Mouse (Mus musculus) lung, postnatal 0 days (tissue): ENCODE results near the gene Gm20388.

ENCODE experiments used
- CTCF ChIP-seq: IDR thresholded peaks from 2 replicates; pipeline ENCODE4 v1.5.1; 2016; ENCODE audit warnings: antibody characterized with exemption, mild to moderate bottlenecking
- EP300 ChIP-seq: IDR thresholded peaks from 2 replicates; pipeline ENCODE4 v1.6.1; 2016; ENCODE audit warnings: antibody characterized with exemption, mild to moderate bottlenecking, control low read depth

GRCm38 (mm10) chr8:122268861-122269260, 2358.2 kb downstream of the Gm20388 start:
- TF ChIP-seq CTCF (no peak), EP300 (no peak)
